Mouse (Mus musculus): ENCODE results near the gene Ctse.

Ctse gene

GRCm38 (mm10) chr1:131699642-131700041 lies 61.5 kb downstream of the Ctse start:
- DNase-seq (ENCODE audit: low spot score in 2 of 2), result no peak

- DNase-seq (ENCODE audit: low spot score in 2 of 2), result no peak
Observed at GRCm38 (mm10) chr1:131700447-131700846, 62.3 kb downstream of the Ctse start.

- DNase-seq (ENCODE audit: low spot score in 2 of 2), result no peak
Observed at GRCm38 (mm10) chr1:131701391-131701790, 63.3 kb downstream of the Ctse start.

- DNase-seq (ENCODE audit: low spot score in 2 of 2), result no peak
Observed at GRCm38 (mm10) chr1:131702094-131702766, 64.1 kb downstream of the Ctse start.

- no peak for DNase-seq (ENCODE audit: low spot score in 2 of 2)
Observed at GRCm38 (mm10) chr1:131703482-131703881, 65.4 kb downstream of the Ctse start.

- no peak for DNase-seq (ENCODE audit: low spot score in 2 of 2)
Observed at GRCm38 (mm10) chr1:131708338-131708737, 70.2 kb downstream of the Ctse start.

- DNase-seq (ENCODE audit: low spot score in 2 of 2), result no peak
Observed at GRCm38 (mm10) chr1:131711518-131711917, 73.4 kb downstream of the Ctse start.

- DNase-seq (ENCODE audit: low spot score in 2 of 2), result peak; percentile 58 to 79
Observed at GRCm38 (mm10) chr1:131712386-131712785, 74.3 kb downstream of the Ctse start.

GRCm38 (mm10) chr1:131714388-131715337 lies 76.6 kb downstream of the Ctse start:
- DNase-seq (ENCODE audit: low spot score in 2 of 2), result no peak

GRCm38 (mm10) chr1:131718952-131719694 lies 81.0 kb downstream of the Ctse start:
- DNase-seq (ENCODE audit: low spot score in 2 of 2), result no peak

- no peak for DNase-seq (ENCODE audit: low spot score in 2 of 2)
Observed at GRCm38 (mm10) chr1:131721989-131722388, 83.9 kb downstream of the Ctse start.

- DNase-seq (ENCODE audit: low spot score in 2 of 2), result no peak
Observed at GRCm38 (mm10) chr1:131723549-131723948, 85.4 kb downstream of the Ctse start.
